Mouse (Mus musculus) thymus, adult 2 months (tissue): ENCODE results near the gene Ccdc73. TPM values are rescaled to one million over a fixed set of nuclear protein-coding genes. Genes with fewer than 3 reads are reported as not detected.

ENCODE experiments used
- DNase-seq: peaks from one replicate; pipeline ENCODE4 v3.0.0; 2021
- H3K27ac ChIP-seq: fragments of 200-500 bp; 2 replicates; pipeline ENCODE4 v1.5.1; 2012; ENCODE audit warnings: low read length, control low read depth; ENCODE audit not compliant: control insufficient read depth, insufficient read depth
- H3K27me3 ChIP-seq: fragments of 200-500 bp; 2 replicates; pipeline ENCODE4 v1.6.1; 2012; ENCODE audit warnings: mild to moderate bottlenecking, low read length, moderate library complexity, mixed read lengths; ENCODE audit not compliant: control insufficient read depth, insufficient read depth
- H3K36me3 ChIP-seq: fragments of 200-500 bp; 2 replicates; pipeline ENCODE4 v1.6.1; 2012; ENCODE audit warnings: mild to moderate bottlenecking, low read length, moderate library complexity; ENCODE audit not compliant: control insufficient read depth, insufficient read depth
- H3K4me1 ChIP-seq: fragments of 200-500 bp; replicated peaks from 2 replicates; pipeline ENCODE4 v1.6.1; 2012; ENCODE audit warnings: low read length; ENCODE audit not compliant: control insufficient read depth, insufficient read depth
- H3K4me3 ChIP-seq: fragments of 200-500 bp; 2 replicates; pipeline ENCODE4 v1.5.1; 2012; ENCODE audit warnings: mild to moderate bottlenecking, low read length, control low read depth, moderate library complexity; ENCODE audit not compliant: control insufficient read depth, insufficient read depth
- CTCF ChIP-seq: fragments of 200-500 bp; IDR thresholded peaks from 2 replicates; pipeline ENCODE4 v1.5.1; 2012; ENCODE audit warnings: mild to moderate bottlenecking, control low read depth, low read length, moderate library complexity, borderline replicate concordance; ENCODE audit not compliant: control insufficient read depth, poor library complexity, insufficient read depth; ENCODE audit errors: extremely low read depth
- POLR2A ChIP-seq: fragments of 200-500 bp; IDR thresholded peaks from 2 replicates; pipeline ENCODE4 v1.6.1; 2012; ENCODE audit warnings: mild to moderate bottlenecking, low read length, control low read depth, moderate library complexity; ENCODE audit not compliant: control insufficient read depth, poor library complexity, insufficient read depth; ENCODE audit errors: extremely low read depth
- WGBS: fragments of 180-500 bp; shearing (Covaris S2); methylation state at CpG from one replicate; pipeline ENCODE4 v1.1.7; 2018; 5-methylcytosine and 5-hydroxymethylcytosine counted together
- polyA plus RNA-seq: library from polyadenylated mRNA; depleted of rRNA; stranded (reverse); fragments of >200 nt; gene quantifications from 2 replicates; pipeline ENCODE4 v1.2.3, GENCODE M21; 2012; rRNA removed

Gene Ccdc73
- polyA plus RNA-seq, 1 experiment, result 0.77 TPM

- 87% methylated on average over 7 of the region's 7 CpGs for WGBS
These were observed 191.0 kb downstream of the Ccdc73 start for GRCm38 (mm10) chr2:105058577-105059116.

GRCm38 (mm10) chr2:105062741-105063372 is 195.3 kb downstream of the Ccdc73 start:
- H3K27me3 ChIP-seq, result no peaks in the 10 kb centered on the region
- H3K4me1 ChIP-seq, result no peaks in the 10 kb centered on the region
- no peak overlapping the region for H3K27ac ChIP-seq
- no peak overlapping the region for H3K4me3 ChIP-seq
- 67% methylated on average over 7 of the region's 7 CpGs for WGBS
- DNase-seq, result no peak
- TF ChIP-seq CTCF (no peak), POLR2A (no peak)
- H3K36me3 ChIP-seq, result no peaks in the 10 kb centered on the region

More at GRCm38 (mm10) chr2:105058577-105059116, 191.0 kb downstream of the Ccdc73 start:
- H3K4me3 ChIP-seq, result no peak overlapping the region
- no peaks in the 10 kb centered on the region for H3K4me1 ChIP-seq
- no peaks in the 10 kb centered on the region for H3K36me3 ChIP-seq
- H3K27ac ChIP-seq, result no peak overlapping the region
- TF ChIP-seq POLR2A, result no peak
- no peak for TF ChIP-seq CTCF
- DNase-seq, result no peak
- H3K27me3 ChIP-seq, result no peaks in the 10 kb centered on the region

Other genes starting within 250 kb of the Ccdc73 start
- gene Tcp11l1, start 155.6 kb upstream of the Ccdc73 start, polyA plus RNA-seq, result 1.4 and 2.0 TPM in 2 replicates
- gene Pin1rt1, start 151.4 kb upstream of the Ccdc73 start, polyA plus RNA-seq, result not detected in 2 replicates
- gene Depdc7, start 124.9 kb upstream of the Ccdc73 start, polyA plus RNA-seq, result 0.56 and 0.86 TPM in 2 replicates
- 7.2 and 8.2 TPM in 2 replicates for gene Qser1, start 51.0 kb upstream of the Ccdc73 start, polyA plus RNA-seq
- 2.4 TPM in 2 replicates for gene Prrg4, start 17.9 kb upstream of the Ccdc73 start, polyA plus RNA-seq
- gene Eif3m, start 149.3 kb downstream of the Ccdc73 start, polyA plus RNA-seq, result 46.0 and 48.9 TPM in 2 replicates
- gene Gm11060, start 224.2 kb downstream of the Ccdc73 start, polyA plus RNA-seq, result not detected in 2 replicates